Mouse (Mus musculus) myocyte (in vitro differentiated cells): ENCODE measurements around the gene Kcnh2.

Experiments
- CEBPB ChIP-seq: IDR thresholded peaks from 2 replicates; pipeline ENCODE4 v1.6.1; 2011; ENCODE audit warnings: mild to moderate bottlenecking, moderate library complexity; ENCODE audit not compliant: poor library complexity, insufficient read depth, severe bottlenecking
- E2F4 ChIP-seq: IDR thresholded peaks from one replicate; pipeline ENCODE4 v1.6.1; 2011; ENCODE audit warnings: mild to moderate bottlenecking, control low read depth, moderate library complexity; ENCODE audit not compliant: insufficient read depth
- POLR2A ChIP-seq: IDR thresholded peaks from one replicate; pipeline ENCODE4 v1.6.1; 2011; ENCODE audit warnings: low read depth, mild to moderate bottlenecking, control low read depth, moderate library complexity; ENCODE audit not compliant: insufficient read length
- TCF12 ChIP-seq: IDR thresholded peaks from one replicate; pipeline ENCODE4 v1.6.1; 2011; ENCODE audit warnings: mild to moderate bottlenecking, control low read depth; ENCODE audit not compliant: poor library complexity, insufficient read depth, severe bottlenecking

DNA sequence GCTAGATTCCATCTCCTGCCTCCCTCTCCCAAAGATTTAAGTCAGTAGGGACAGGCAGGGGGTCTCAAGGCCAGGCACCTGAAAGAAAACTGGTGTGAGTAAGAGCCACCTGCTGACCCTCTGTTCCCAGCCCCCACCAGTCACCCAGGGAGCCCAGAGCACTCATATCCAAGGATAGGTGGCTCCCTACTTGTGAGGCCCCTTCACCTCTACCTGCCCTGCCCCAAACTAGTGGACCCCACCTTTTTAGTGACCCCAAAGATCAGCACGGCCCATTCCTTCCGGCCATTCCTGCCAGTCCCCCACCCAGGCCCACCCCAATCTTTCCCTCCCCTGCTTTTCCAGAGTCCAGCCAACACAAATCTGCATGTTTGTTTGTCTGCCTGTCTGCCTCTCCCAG lies 12.1 kb upstream of the Kcnh2 start:
- no peak for TF ChIP-seq E2F4
- no peak for TF ChIP-seq TCF12
- TF ChIP-seq CEBPB, result no peak
- TF ChIP-seq POLR2A, result no peak
